Mouse (Mus musculus) left cerebral cortex, adult 9 months (tissue): Measurements from ENCODE around the gene Lpar3.
A peak's percentile ranks its signal among the peaks of the same experiment; 100 is the strongest.

Source experiments
- DNase-seq, 2 experiments: peaks; one replicate each; pipeline ENCODE4 v3.0.0; 2022; ENCODE audit warnings: low spot score in 2 of 2

Lpar3 gene

GRCm38 (mm10) chr3:146307886-146308285 is 87.1 kb downstream of the Lpar3 start:
- DNase-seq: no peak

- DNase-seq: no peak
Measured at GRCm38 (mm10) chr3:146309586-146309985, 88.8 kb downstream of the Lpar3 start.

GRCm38 (mm10) chr3:146311121-146311538 is 90.4 kb downstream of the Lpar3 start:
- no peak for DNase-seq

- no peak for DNase-seq
Measured at GRCm38 (mm10) chr3:146315414-146315813, 94.7 kb downstream of the Lpar3 start.

- no peak for DNase-seq
Measured at GRCm38 (mm10) chr3:146316293-146316692, 95.5 kb downstream of the Lpar3 start.

- no peak for DNase-seq
Measured at GRCm38 (mm10) chr3:146317366-146317765, 96.6 kb downstream of the Lpar3 start.

GRCm38 (mm10) chr3:146317911-146318310 is 97.1 kb downstream of the Lpar3 start:
- no peak for DNase-seq

- DNase-seq: no peak
Measured at GRCm38 (mm10) chr3:146318520-146318938, 97.8 kb downstream of the Lpar3 start.

GRCm38 (mm10) chr3:146318987-146319386 is 98.2 kb downstream of the Lpar3 start:
- peak in 1 of 2 experiments; percentile 34 for DNase-seq

GRCm38 (mm10) chr3:146319503-146319902 is 98.7 kb downstream of the Lpar3 start:
- DNase-seq: no peak

- no peak for DNase-seq
Measured at GRCm38 (mm10) chr3:146324949-146325348, 104.2 kb downstream of the Lpar3 start.

GRCm38 (mm10) chr3:146326743-146327536 is 106.2 kb downstream of the Lpar3 start:
- no peak for DNase-seq

- peak; percentile 70 to 83 for DNase-seq
Measured at GRCm38 (mm10) chr3:146327537-146328255, 106.9 kb downstream of the Lpar3 start.

GRCm38 (mm10) chr3:146328749-146329148 is 108.0 kb downstream of the Lpar3 start:
- no peak for DNase-seq

- no peak for DNase-seq
Measured at GRCm38 (mm10) chr3:146331819-146332218, 111.1 kb downstream of the Lpar3 start.

GRCm38 (mm10) chr3:146333270-146333669 is 112.5 kb downstream of the Lpar3 start:
- DNase-seq: no peak

GRCm38 (mm10) chr3:146334070-146334469 is 113.3 kb downstream of the Lpar3 start:
- no peak for DNase-seq
